Mouse (Mus musculus) heart, embryonic 16.5 days (tissue): Measurements from ENCODE around the gene Plekhh1. TPM values are rescaled to one million over a fixed set of nuclear protein-coding genes. Genes with fewer than 3 reads are reported as not detected.

Source experiments
- ATAC-seq: fragments of 200-750 bp; cut with Nextera tagmentation; replicated peaks from 2 replicates; pipeline ENCODE4 v1.8.0; 2017; ENCODE audit warnings: moderate number of reproducible peaks; ENCODE audit not compliant: insufficient read depth, low FRiP score; ENCODE audit errors: extremely low read depth
- H3K27ac ChIP-seq: fragments of 300-500 bp; sonication (generic); 2 replicates; pipeline ENCODE4 v1.5.1; 2014; ENCODE audit warnings: mild to moderate bottlenecking, low read length, control low read depth, moderate library complexity
- H3K27me3 ChIP-seq: fragments of 300-500 bp; sonication (generic); 2 replicates; pipeline ENCODE4 v1.6.1; 2014; ENCODE audit warnings: low read length, mixed read lengths; ENCODE audit not compliant: control insufficient read depth, insufficient read depth
- H3K36me3 ChIP-seq: fragments of 300-500 bp; sonication (generic); 2 replicates; pipeline ENCODE4 v1.6.1; 2014; ENCODE audit not compliant: control insufficient read depth, insufficient read depth
- H3K4me1 ChIP-seq: fragments of 300-500 bp; sonication (generic); 2 replicates; pipeline ENCODE4 v1.6.1; 2014; ENCODE audit warnings: low read length, mixed read lengths; ENCODE audit not compliant: control insufficient read depth, insufficient read depth
- H3K4me2 ChIP-seq: fragments of 300-500 bp; sonication (generic); 2 replicates; pipeline ENCODE4 v1.6.1; 2014; ENCODE audit warnings: low read depth, mild to moderate bottlenecking, control low read depth, low read length
- H3K4me3 ChIP-seq: fragments of 300-500 bp; sonication (generic); 2 replicates; pipeline ENCODE4 v1.5.1; 2014; ENCODE audit warnings: mild to moderate bottlenecking, control low read depth, low read length
- H3K9ac ChIP-seq: fragments of 300-500 bp; sonication (generic); 2 replicates; pipeline ENCODE4 v1.6.1; 2014; ENCODE audit warnings: low read length, control low read depth
- H3K9me3 ChIP-seq: fragments of 300-500 bp; sonication (generic); replicated peaks from 2 replicates; pipeline ENCODE4 v1.6.1; 2016; ENCODE audit warnings: low read length; ENCODE audit not compliant: control insufficient read depth
- WGBS: fragments of 180-500 bp; shearing (Covaris S2); extraction: QIAGEN DNeasy Blood & Tissue Kit; methylation state at CpG from one replicate; pipeline ENCODE4 v1.1.7; 2014; 5-methylcytosine and 5-hydroxymethylcytosine counted together
- polyA plus RNA-seq: library from polyadenylated mRNA; unstranded; fragments of >200 nt; fragmentation: Nextera tagmentation; extraction: Ambion mirVana; gene quantifications from 2 replicates; pipeline ENCODE4 v1.2.1, GENCODE M21; 2015

Plekhh1 gene
- polyA plus RNA-seq, 1 experiment from 2014 or later, result 1.8 TPM

DNA sequence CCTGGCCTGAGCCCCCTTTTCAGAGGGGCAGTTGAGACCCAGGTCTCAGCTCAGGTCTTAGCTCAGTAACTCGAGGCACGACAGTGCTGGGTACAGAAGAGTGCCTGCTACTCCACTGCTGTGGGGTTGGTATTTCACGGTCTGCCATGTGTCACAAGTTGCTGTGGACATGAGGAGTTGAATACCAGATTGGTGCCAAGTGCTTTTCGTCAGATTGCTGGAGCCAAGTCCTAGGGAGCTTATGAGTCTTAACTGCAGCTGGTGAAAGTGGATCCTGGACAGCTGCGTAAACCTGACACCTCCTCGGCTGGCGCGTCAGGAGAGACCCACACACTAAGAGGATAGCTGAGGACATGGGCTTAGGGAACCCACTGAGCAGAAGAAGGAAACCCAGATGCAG is 15.7 kb downstream of the Plekhh1 start:
- Histone ChIP-seq H3K4me2 (peak overlapping the region; percentile 16; the same call in 1 of the 2 replicates), H3K9me3 (no peaks in the 10 kb centered on the region), H3K9ac (no peak overlapping the region), H3K4me1 (peaks cover 26% of the 10 kb centered on the region), H3K4me3 (no peak overlapping the region), H3K27ac (peak overlapping the region; percentile 44; the same call in 1 of the 2 replicates), H3K27me3 (peaks cover 36% of the 10 kb centered on the region), H3K36me3 (no peaks in the 10 kb centered on the region)
- peak; percentile 89 for ATAC-seq
- WGBS, result 36% methylated on average over 8 of the region's 8 CpGs

- Histone ChIP-seq H3K4me3 (no peak overlapping the region), H3K9ac (no peak overlapping the region), H3K9me3 (no peaks in the 10 kb centered on the region), H3K4me2 (no peak overlapping the region), H3K36me3 (no peaks in the 10 kb centered on the region), H3K27ac (no peak overlapping the region), H3K4me1 (peaks cover 41% of the 10 kb centered on the region), H3K27me3 (peaks cover 30% of the 10 kb centered on the region)
- no peak for ATAC-seq
- WGBS, result 69% methylated on average over 6 of the region's 6 CpGs
Observed at GRCm38 (mm10) chr12:79046171-79046570, 17.2 kb downstream of the Plekhh1 start.

DNA sequence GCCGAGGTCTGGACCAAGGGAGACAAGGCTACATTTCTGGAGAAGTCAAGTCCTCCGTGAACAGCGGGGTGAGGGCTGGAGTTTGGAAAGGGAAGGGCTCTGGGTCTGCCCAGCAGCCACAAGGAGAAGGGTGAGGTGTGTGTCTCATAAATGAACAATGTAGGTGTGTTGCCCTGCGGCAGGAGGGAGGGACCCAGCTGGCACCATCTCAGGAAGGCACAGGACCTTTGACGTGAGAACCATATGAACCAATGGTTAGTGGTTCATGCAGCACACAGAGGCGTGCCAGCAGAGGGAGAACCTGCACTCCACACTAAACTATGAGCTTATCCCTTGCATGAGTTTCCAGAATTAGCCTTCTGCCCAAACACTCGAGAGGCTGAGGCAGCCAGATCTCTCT is 18.2 kb downstream of the Plekhh1 start:
- H3K27ac ChIP-seq, result no peak overlapping the region

DNA sequence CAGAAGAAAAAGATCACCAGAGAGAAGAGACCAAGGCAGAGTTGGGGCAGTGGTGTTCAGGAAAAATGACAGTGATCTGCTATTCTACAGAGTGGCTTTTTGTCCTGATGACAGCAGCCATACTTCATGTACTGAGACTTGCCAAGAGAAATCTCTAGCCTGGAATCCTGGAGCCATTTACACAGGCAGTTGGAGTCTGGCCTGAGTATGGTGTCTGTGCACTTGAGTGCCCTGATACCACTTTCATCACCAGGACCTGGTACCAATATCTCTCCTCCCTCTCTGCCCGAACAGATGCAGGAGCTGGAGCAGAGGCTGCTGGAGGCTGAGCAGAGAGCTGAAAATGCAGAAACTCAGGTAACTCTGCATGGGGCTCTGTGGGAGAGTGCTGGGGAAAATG is 19.9 kb downstream of the Plekhh1 start:
- Histone ChIP-seq H3K27me3 (peaks cover 13% of the 10 kb centered on the region; the same call in 1 of the 2 replicates), H3K4me1 (peaks cover 51% of the 10 kb centered on the region), H3K9ac (no peak overlapping the region), H3K9me3 (no peaks in the 10 kb centered on the region), H3K27ac (peak overlapping the region; percentile 49), H3K4me3 (no peak overlapping the region), H3K4me2 (no peak overlapping the region), H3K36me3 (no peaks in the 10 kb centered on the region)
- WGBS, result 36% methylated on average over 1 of the region's 1 CpGs
- peak; percentile 77 for ATAC-seq

More for the DNA sequence above, 18.2 kb downstream of the Plekhh1 start:
- peaks cover 22% of the 10 kb centered on the region for H3K27me3 ChIP-seq
- no peak overlapping the region for H3K4me2 ChIP-seq
- peaks cover 49% of the 10 kb centered on the region for H3K4me1 ChIP-seq
- H3K9me3 ChIP-seq, result no peaks in the 10 kb centered on the region
- WGBS, result 93% methylated on average over 7 of the region's 7 CpGs
- ATAC-seq, result no peak
- no peak overlapping the region for H3K4me3 ChIP-seq
- H3K9ac ChIP-seq, result no peak overlapping the region
- no peaks in the 10 kb centered on the region for H3K36me3 ChIP-seq

- peaks cover 46% of the 10 kb centered on the region for H3K4me1 ChIP-seq
- ATAC-seq, result no peak
- peaks cover 13% of the 10 kb centered on the region; the same call in 1 of the 2 replicates for H3K27me3 ChIP-seq
- no peaks in the 10 kb centered on the region for H3K9me3 ChIP-seq
- no peak overlapping the region for H3K4me2 ChIP-seq
- no peak overlapping the region for H3K27ac ChIP-seq
- 75% methylated on average over 2 of the region's 2 CpGs for WGBS
- no peak overlapping the region for H3K9ac ChIP-seq
- H3K4me3 ChIP-seq, result no peak overlapping the region
- no peaks in the 10 kb centered on the region for H3K36me3 ChIP-seq
Observed at GRCm38 (mm10) chr12:79049807-79050206, 20.8 kb downstream of the Plekhh1 start.

- Histone ChIP-seq H3K27me3 (peaks cover 13% of the 10 kb centered on the region; the same call in 1 of the 2 replicates), H3K27ac (no peak overlapping the region), H3K36me3 (no peaks in the 10 kb centered on the region), H3K4me2 (no peak overlapping the region), H3K9me3 (no peaks in the 10 kb centered on the region), H3K4me1 (peaks cover 47% of the 10 kb centered on the region), H3K9ac (no peak overlapping the region), H3K4me3 (no peak overlapping the region)
- 49% methylated on average over 3 of the region's 3 CpGs for WGBS
- ATAC-seq, result no peak
Observed at GRCm38 (mm10) chr12:79050545-79051212, 21.7 kb downstream of the Plekhh1 start.

GRCm38 (mm10) chr12:79052073-79052472 is 23.1 kb downstream of the Plekhh1 start:
- no peak overlapping the region for H3K9ac ChIP-seq
- no peak overlapping the region for H3K4me3 ChIP-seq
- WGBS, result 66% methylated on average over 2 of the region's 2 CpGs
- H3K27ac ChIP-seq, result no peak overlapping the region
- peaks cover 6% of the 10 kb centered on the region; the same call in 1 of the 2 replicates for H3K27me3 ChIP-seq
- ATAC-seq, result no peak
- H3K4me2 ChIP-seq, result no peak overlapping the region
- H3K36me3 ChIP-seq, result no peaks in the 10 kb centered on the region
- H3K4me1 ChIP-seq, result peaks cover 48% of the 10 kb centered on the region
- H3K9me3 ChIP-seq, result no peaks in the 10 kb centered on the region

DNA sequence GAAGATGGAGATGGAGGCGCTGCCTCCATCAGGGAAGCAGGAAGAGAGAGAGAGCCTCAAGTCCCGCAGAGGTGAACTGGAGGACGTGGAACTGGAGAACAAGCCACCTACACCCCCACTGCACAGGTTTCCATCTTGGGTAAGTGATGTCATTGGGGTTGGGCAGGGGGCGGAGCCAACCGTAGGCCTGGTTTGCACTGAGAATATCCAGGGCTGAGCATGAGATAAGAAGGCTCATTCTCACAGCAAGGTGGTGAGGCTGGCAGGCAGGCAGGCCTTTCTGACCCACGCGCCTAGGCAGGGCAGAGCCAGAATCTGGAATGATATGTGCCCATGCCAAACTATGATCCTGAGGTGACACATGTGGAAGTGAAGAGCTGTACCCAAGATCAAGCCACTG is 26.3 kb downstream of the Plekhh1 start:
- Histone ChIP-seq H3K4me1 (peaks cover 28% of the 10 kb centered on the region), H3K4me3 (no peak overlapping the region), H3K9me3 (no peaks in the 10 kb centered on the region), H3K4me2 (no peak overlapping the region), H3K27me3 (peaks cover 4% of the 10 kb centered on the region; the same call in 1 of the 2 replicates), H3K36me3 (no peaks in the 10 kb centered on the region), H3K9ac (no peak overlapping the region), H3K27ac (peak overlapping the region; percentile 78)
- 40% methylated on average over 7 of the region's 7 CpGs for WGBS
- ATAC-seq, result peak; percentile 94

GRCm38 (mm10) chr12:79059573-79059972 is 30.6 kb downstream of the Plekhh1 start:
- no peak overlapping the region for H3K9ac ChIP-seq
- H3K4me3 ChIP-seq, result no peak overlapping the region
- peaks cover 12% of the 10 kb centered on the region for H3K4me1 ChIP-seq
- H3K27ac ChIP-seq, result no peak overlapping the region
- no peak for ATAC-seq
- WGBS, result 75% methylated on average over 6 of the region's 6 CpGs
- H3K4me2 ChIP-seq, result no peak overlapping the region
- peaks cover 6% of the 10 kb centered on the region; the same call in 1 of the 2 replicates for H3K27me3 ChIP-seq
- H3K9me3 ChIP-seq, result no peaks in the 10 kb centered on the region
- no peaks in the 10 kb centered on the region for H3K36me3 ChIP-seq
